Mouse (Mus musculus) hindbrain, postnatal 0 days (tissue): Measurements from ENCODE around the gene Tmppe. TPM values are rescaled to one million over a fixed set of nuclear protein-coding genes. Genes with fewer than 3 reads are reported as not detected.

Source experiments
- ATAC-seq: fragments of 200-750 bp; cut with Nextera tagmentation; 2 replicates; pipeline ENCODE4 v1.8.0; 2017; ENCODE audit warnings: mild to moderate bottlenecking, moderate TSS enrichment, moderate library complexity
- DNase-seq: peaks from one replicate; pipeline ENCODE4 v3.0.0-alpha.2; 2015; ENCODE audit warnings: low spot score
- H3K27ac ChIP-seq: fragments of 300-500 bp; sonication (generic); 2 replicates; pipeline ENCODE4 v1.5.1; 2014; ENCODE audit warnings: mild to moderate bottlenecking
- H3K27me3 ChIP-seq: fragments of 300-500 bp; sonication (generic); 2 replicates; pipeline ENCODE4 v1.6.1; 2014; ENCODE audit warnings: low read length, mixed read lengths; ENCODE audit not compliant: insufficient read depth
- H3K36me3 ChIP-seq: fragments of 300-500 bp; sonication (generic); 2 replicates; pipeline ENCODE4 v1.6.1; 2014; ENCODE audit warnings: low read length, mixed read lengths; ENCODE audit not compliant: insufficient read depth
- H3K4me1 ChIP-seq: fragments of 300-500 bp; sonication (generic); 2 replicates; pipeline ENCODE4 v1.6.1; 2014; ENCODE audit warnings: antibody characterized with exemption, low read length, mixed read lengths; ENCODE audit not compliant: insufficient read depth
- H3K4me2 ChIP-seq: fragments of 300-500 bp; sonication (generic); 2 replicates; pipeline ENCODE4 v1.6.1; 2014; ENCODE audit warnings: low read depth, mild to moderate bottlenecking, low read length, moderate library complexity, mixed read lengths
- H3K4me3 ChIP-seq: fragments of 300-500 bp; sonication (generic); 2 replicates; pipeline ENCODE4 v1.5.1; 2014; ENCODE audit warnings: low read length
- H3K9ac ChIP-seq: fragments of 300-500 bp; sonication (generic); replicated peaks from 2 replicates; pipeline ENCODE4 v1.6.1; 2014; ENCODE audit warnings: mild to moderate bottlenecking, low read length, moderate library complexity, mixed read lengths
- H3K9me3 ChIP-seq: fragments of 300-500 bp; sonication (generic); 2 replicates; pipeline ENCODE4 v1.6.1; 2016; ENCODE audit warnings: low read length, mixed read lengths
- CTCF ChIP-seq: IDR thresholded peaks from 2 replicates; pipeline ENCODE4 v1.5.1; 2016; ENCODE audit warnings: antibody characterized with exemption, control low read depth, low read depth
- WGBS: fragments of 180-500 bp; shearing (Covaris S2); extraction: QIAGEN DNeasy Blood & Tissue Kit; methylation state at CpG from one replicate; pipeline ENCODE4 v1.1.7; 2014; 5-methylcytosine and 5-hydroxymethylcytosine counted together
- polyA plus RNA-seq: library from polyadenylated mRNA; unstranded; fragments of >200 nt; fragmentation: Nextera tagmentation; extraction: Ambion mirVana; gene quantifications from 2 replicates; pipeline ENCODE4 v1.2.1, GENCODE M21; 2015
- total RNA-seq: library from RNA; depleted of rRNA; stranded (reverse); fragments of >200 nt; gene quantifications from 2 replicates; pipeline ENCODE4 v1.2.3, GENCODE M21; 2014

The Tmppe gene
- total and polyA plus RNA-seq, 2 experiments from 2014 or later, result 7.1 to 9.4 TPM

DNA sequence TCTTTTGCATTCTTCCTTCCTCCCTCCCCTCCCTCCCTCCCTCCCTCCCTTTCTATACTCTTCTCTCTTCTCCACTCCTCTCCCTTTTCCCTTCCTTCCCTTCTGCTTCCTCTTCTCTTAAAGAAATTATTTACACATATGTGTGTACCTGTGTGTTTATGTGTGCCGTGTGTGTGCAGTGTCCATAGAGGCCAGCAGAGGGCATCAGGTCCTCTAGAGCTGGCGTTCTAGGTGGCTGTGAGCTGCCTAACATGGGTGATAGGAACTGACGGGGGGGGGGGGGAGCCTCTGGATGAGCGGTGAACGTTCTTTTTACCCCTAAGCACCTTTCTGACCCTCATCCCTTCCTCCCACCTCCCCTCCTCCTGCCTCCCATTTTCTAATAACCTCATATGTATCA lies 10.4 kb downstream of the Tmppe start:
- Histone ChIP-seq H3K27me3 (no peaks in the 10 kb centered on the region), H3K4me3 (no peak overlapping the region), H3K9me3 (no peaks in the 10 kb centered on the region), H3K4me2 (no peak overlapping the region), H3K27ac (no peak overlapping the region), H3K36me3 (peaks cover 6% of the 10 kb centered on the region; the same call in 1 of the 2 replicates), H3K9ac (no peak overlapping the region), H3K4me1 (no peaks in the 10 kb centered on the region)
- ATAC-seq (no peak), DNase-seq (no peak)
- WGBS, result 95% methylated on average over 5 of the region's 5 CpGs
- TF ChIP-seq CTCF, result no peak

DNA sequence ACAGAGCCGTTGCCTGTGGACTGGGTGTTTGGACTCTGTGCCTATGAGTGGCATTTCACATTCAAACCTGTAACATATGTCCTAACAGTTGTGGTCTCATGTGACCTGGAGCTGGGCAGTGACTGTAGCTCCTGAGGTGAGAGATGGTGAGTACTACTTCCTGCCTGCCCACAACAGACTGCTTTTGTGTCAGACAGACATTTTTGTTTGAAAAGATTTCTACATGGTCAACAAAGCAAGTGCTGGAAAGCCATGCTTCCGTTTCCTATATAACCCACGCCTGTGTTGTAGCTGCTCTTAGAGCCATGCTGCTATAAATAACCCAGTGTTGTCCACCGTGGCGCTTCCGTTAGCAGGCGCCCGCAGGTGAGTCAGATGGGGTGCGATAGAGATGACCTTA lies 11.5 kb downstream of the Tmppe start:
- no peak overlapping the region for H3K9ac ChIP-seq
- no peaks in the 10 kb centered on the region for H3K4me1 ChIP-seq
- H3K27ac ChIP-seq, result no peak overlapping the region
- peaks cover 6% of the 10 kb centered on the region; the same call in 1 of the 2 replicates for H3K36me3 ChIP-seq
- 93% methylated on average over 9 of the region's 9 CpGs for WGBS
- H3K9me3 ChIP-seq, result no peaks in the 10 kb centered on the region
- no peak overlapping the region for H3K4me3 ChIP-seq
- TF ChIP-seq CTCF, result no peak
- H3K27me3 ChIP-seq, result no peaks in the 10 kb centered on the region
- DNase-seq, result no peak
- ATAC-seq, result no peak
- no peak overlapping the region for H3K4me2 ChIP-seq

DNA sequence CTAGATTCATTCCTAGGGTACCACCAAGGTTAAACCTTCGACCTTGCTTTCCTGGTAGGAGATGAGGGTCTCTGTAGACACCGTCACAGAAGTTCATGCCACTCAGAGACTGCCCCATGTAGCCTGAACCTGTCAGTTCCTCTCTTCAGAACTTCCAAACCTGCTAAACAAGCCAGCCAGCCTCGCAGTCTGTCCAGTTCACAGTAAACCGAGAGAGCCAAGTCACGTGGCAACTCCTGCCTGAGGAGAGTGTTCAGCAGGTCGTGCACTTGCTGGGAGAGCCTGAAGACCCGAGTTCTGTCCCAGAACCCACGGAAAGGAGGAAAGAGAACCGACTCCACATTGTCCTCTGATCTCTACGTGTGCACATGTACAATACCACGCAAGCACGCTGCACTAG lies 13.0 kb downstream of the Tmppe start:
- 89% methylated on average over 12 of the region's 12 CpGs for WGBS
- TF ChIP-seq CTCF, result no peak
- H3K27ac ChIP-seq, result no peak overlapping the region
- no peak for ATAC-seq
- no peaks in the 10 kb centered on the region for H3K27me3 ChIP-seq
- no peak overlapping the region for H3K4me3 ChIP-seq
- H3K36me3 ChIP-seq, result peaks cover 6% of the 10 kb centered on the region; the same call in 1 of the 2 replicates
- no peak for DNase-seq
- H3K9me3 ChIP-seq, result no peaks in the 10 kb centered on the region
- no peak overlapping the region for H3K9ac ChIP-seq
- H3K4me1 ChIP-seq, result no peaks in the 10 kb centered on the region
- H3K4me2 ChIP-seq, result no peak overlapping the region

DNA sequence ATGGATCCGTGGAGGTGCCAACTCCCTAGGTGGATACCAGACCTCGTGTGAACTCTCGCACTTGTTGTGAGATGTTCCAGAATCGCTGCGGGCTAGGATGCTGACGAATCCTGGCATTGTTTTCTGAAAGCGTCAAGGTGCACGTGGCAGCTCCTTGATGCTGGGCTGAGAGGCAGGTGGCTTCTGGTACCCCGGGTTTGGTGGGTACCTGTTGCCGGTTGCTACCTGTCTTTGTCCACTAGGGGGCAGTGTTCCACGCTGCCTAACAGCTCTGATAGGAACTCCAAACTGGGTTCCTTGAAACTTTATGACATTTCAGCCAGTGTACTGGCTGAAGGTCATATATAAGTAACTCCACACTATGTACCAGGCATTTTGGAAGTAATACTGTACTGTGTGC lies 14.8 kb downstream of the Tmppe start:
- Histone ChIP-seq H3K27me3 (no peaks in the 10 kb centered on the region), H3K4me1 (no peaks in the 10 kb centered on the region), H3K36me3 (no peaks in the 10 kb centered on the region), H3K27ac (no peak overlapping the region), H3K9ac (no peak overlapping the region), H3K4me2 (no peak overlapping the region), H3K9me3 (no peaks in the 10 kb centered on the region), H3K4me3 (no peak overlapping the region)
- peak; percentile 82 for DNase-seq
- TF ChIP-seq CTCF, result peak; percentile 92
- 20% methylated on average over 11 of the region's 11 CpGs for WGBS
- no peak for ATAC-seq

DNA sequence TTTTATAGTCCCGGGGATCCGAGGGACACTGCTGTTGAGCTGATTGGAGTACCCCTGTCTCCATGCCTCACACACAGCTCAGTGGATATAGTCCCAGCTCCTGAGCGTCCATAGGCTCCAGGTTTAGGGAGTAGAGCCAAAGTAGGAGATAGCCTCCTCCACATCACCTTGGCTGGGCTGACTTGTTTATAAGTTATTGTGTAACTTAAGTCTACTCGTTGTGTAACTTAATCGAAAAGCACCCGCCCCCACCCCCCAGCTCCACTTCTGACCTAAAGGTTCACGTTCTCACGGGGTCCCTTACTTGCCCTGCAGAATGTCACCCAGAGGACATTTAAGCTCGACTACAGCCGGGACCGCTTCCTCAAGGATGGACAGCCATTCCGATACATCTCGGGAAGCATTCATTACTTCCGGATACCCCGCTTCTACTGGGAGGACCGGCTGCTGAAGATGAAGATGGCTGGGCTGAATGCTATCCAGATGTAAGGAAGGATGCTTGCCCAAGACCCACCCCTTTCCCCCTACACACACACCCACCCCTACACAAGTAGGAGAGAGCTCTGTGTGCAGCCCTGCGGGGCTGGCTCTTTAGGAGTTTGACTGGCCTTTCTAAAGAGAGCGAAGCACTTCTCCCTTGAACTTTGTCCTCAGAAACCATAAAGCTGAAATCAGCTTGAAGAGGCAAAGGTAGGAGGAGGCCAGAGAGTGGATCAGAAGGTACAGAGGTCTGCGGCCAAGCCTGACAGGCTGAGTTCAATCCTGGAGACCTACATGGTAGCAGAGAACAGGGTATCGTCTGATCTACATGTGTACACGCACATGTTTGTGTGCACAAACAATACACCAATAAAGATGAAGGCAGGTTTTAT lies 16.0 kb downstream of the Tmppe start:
- H3K9ac ChIP-seq, result no peak overlapping the region
- H3K27me3 ChIP-seq, result no peaks in the 10 kb centered on the region
- ATAC-seq (no peak), DNase-seq (no peak)
- no peaks in the 10 kb centered on the region for H3K9me3 ChIP-seq
- no peaks in the 10 kb centered on the region for H3K4me1 ChIP-seq
- H3K4me2 ChIP-seq, result no peak overlapping the region
- no peaks in the 10 kb centered on the region for H3K36me3 ChIP-seq
- no peak overlapping the region for H3K4me3 ChIP-seq
- WGBS, result 91% methylated on average over 21 of the region's 21 CpGs
- no peak for TF ChIP-seq CTCF
- H3K27ac ChIP-seq, result no peak overlapping the region

DNA sequence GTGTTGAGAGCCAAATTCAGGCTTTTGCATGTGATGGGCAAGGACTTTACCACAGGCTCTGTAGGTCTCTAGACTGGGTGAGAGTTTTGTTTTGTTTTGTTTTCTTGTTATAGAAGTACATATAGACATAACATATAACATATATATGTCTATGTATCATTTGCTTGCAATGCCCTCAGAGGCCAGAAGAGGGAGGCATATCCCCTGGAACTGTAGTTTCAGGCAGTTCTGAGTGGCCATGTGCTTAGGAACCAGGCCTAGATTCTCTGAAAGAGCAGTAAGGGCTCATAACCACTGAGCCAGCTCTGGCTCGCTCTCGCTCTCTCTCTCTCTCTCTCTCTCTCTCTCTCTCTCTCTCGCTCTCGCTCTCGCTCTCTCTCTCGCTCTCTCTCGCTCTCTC lies 17.3 kb downstream of the Tmppe start:
- Histone ChIP-seq H3K4me2 (no peak overlapping the region), H3K36me3 (no peaks in the 10 kb centered on the region), H3K27ac (no peak overlapping the region), H3K9me3 (no peaks in the 10 kb centered on the region), H3K4me3 (no peak overlapping the region), H3K9ac (no peak overlapping the region), H3K27me3 (no peaks in the 10 kb centered on the region), H3K4me1 (no peaks in the 10 kb centered on the region)
- ATAC-seq, result no peak
- 91% methylated on average over 5 of the region's 7 CpGs for WGBS
- DNase-seq, result peak; percentile 56
- peak; percentile 68 for TF ChIP-seq CTCF

DNA sequence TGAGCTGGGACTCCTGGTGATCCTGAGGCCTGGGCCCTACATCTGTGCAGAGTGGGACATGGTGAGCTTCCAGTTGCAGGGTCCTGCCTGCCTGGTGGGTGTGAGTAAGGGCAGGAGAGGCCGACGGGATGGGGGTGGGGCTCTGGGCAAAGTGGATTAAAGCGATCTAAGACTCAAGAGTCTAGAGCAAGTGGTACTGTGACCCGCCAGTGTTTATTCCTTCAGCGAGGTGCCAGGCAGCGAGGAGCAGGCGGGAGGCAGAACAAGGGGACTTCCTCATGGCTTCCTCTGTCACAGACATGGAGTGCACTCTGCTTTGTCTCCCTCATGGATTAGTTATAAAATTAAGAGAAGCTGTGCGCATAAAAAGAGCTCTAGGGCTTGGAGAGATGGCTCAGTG lies 19.5 kb downstream of the Tmppe start:
- H3K9ac ChIP-seq, result no peak overlapping the region
- 89% methylated on average over 8 of the region's 8 CpGs for WGBS
- no peak overlapping the region for H3K4me3 ChIP-seq
- DNase-seq (no peak), ATAC-seq (no peak)
- no peaks in the 10 kb centered on the region for H3K4me1 ChIP-seq
- no peak for TF ChIP-seq CTCF
- H3K36me3 ChIP-seq, result no peaks in the 10 kb centered on the region; the same call in 1 of the 2 replicates
- no peaks in the 10 kb centered on the region for H3K27me3 ChIP-seq
- no peak overlapping the region for H3K4me2 ChIP-seq
- no peaks in the 10 kb centered on the region for H3K9me3 ChIP-seq
- H3K27ac ChIP-seq, result no peak overlapping the region
